Mouse (Mus musculus) erythroid progenitor cell, adult 5-6 weeks (primary cell): ENCODE measurements around the gene Fam213a. TPM values are rescaled to one million over a fixed set of nuclear protein-coding genes. Genes with fewer than 3 reads are reported as not detected.
A peak's percentile ranks its signal among the peaks of the same experiment; 100 is the strongest.
"Not testable (repeated sequence)": the region's sequence is repeated elsewhere in the genome, so short reads cannot be mapped to it uniquely, and the experiment has no call there.

Source experiments
- ATAC-seq: replicated peaks from 2 replicates; pipeline ENCODE4 v1.8.0; 2016; ENCODE audit warnings: moderate number of reproducible peaks, mild to moderate bottlenecking, moderate TSS enrichment, inconsistent platforms; ENCODE audit not compliant: poor library complexity, low FRiP score, severe bottlenecking
- total RNA-seq, 2 experiments: library from RNA; stranded (forward) in 1 of 2; stranded (reverse) in 1 of 2; fragments of 150-400 nt in 1 of 2; fragments of 186-747, 209-891 nt in 1 of 2; gene quantifications; 2 replicates each; pipeline versions ENCODE4 v1.2.3 to v1.2.4; 2015 to 2017; ENCODE audit warnings: low replicate concordance in 2 of 2

The Fam213a gene
- total RNA-seq (2015; ENCODE audit: low replicate concordance) (162 and 195 TPM in 2 replicates), total RNA-seq (2017; ENCODE audit: low replicate concordance) (261 and 301 TPM in 2 replicates)

GRCm38 (mm10) chr14:41013630-41014613, at the start of gene Fam213a:
Gene Fam213a (minus strand): TSS chr14:41013788.
- peak; percentile 98 for ATAC-seq

- not testable (repeated sequence) for ATAC-seq
Observed at GRCm38 (mm10) chr14:41053190-41053589, 39.6 kb upstream of the Fam213a start.

GRCm38 (mm10) chr14:41052481-41052880, 38.9 kb upstream of the Fam213a start:
- ATAC-seq, result no peak

- no peak for ATAC-seq
Observed at GRCm38 (mm10) chr14:41050471-41050870, 36.9 kb upstream of the Fam213a start.

- ATAC-seq, result no peak
Observed at GRCm38 (mm10) chr14:41047402-41047801, 33.8 kb upstream of the Fam213a start.

- ATAC-seq, result peak; percentile 81
Observed at GRCm38 (mm10) chr14:41035146-41035798, 21.7 kb upstream of the Fam213a start.

GRCm38 (mm10) chr14:41033135-41034110, 19.8 kb upstream of the Fam213a start:
- ATAC-seq, result peak; percentile 79

- no peak for ATAC-seq
Observed at GRCm38 (mm10) chr14:41030989-41031513, 17.5 kb upstream of the Fam213a start.

GRCm38 (mm10) chr14:41029303-41029702, 15.7 kb upstream of the Fam213a start:
- no peak for ATAC-seq

- no peak; the same call in 1 of the 2 replicates for ATAC-seq
Observed at GRCm38 (mm10) chr14:41025594-41026284, 12.2 kb upstream of the Fam213a start.

GRCm38 (mm10) chr14:41025087-41025486, 11.5 kb upstream of the Fam213a start:
- ATAC-seq, result no peak

GRCm38 (mm10) chr14:41021246-41021645, 7.7 kb upstream of the Fam213a start:
- ATAC-seq, result no peak

- no peak for ATAC-seq
Observed at GRCm38 (mm10) chr14:41017460-41017859, 3.9 kb upstream of the Fam213a start.

- ATAC-seq, result no peak
Observed at GRCm38 (mm10) chr14:41014701-41015240, 1.2 kb upstream of the Fam213a start.

- 0 out of 2 replicates have a peak, but pooled peaks have one; percentile 12 for ATAC-seq
Observed at GRCm38 (mm10) chr14:41013143-41013542, 445 bp downstream of the Fam213a start.

GRCm38 (mm10) chr14:41011916-41012315, 1.7 kb downstream of the Fam213a start:
- ATAC-seq, result no peak

- ATAC-seq, result peak; percentile 56
Observed at GRCm38 (mm10) chr14:41008138-41008537, 5.5 kb downstream of the Fam213a start.

GRCm38 (mm10) chr14:41007641-41008040, 5.9 kb downstream of the Fam213a start:
- ATAC-seq, result peak; percentile 77
